Mouse (Mus musculus): ENCODE measurements around the gene Kpnb1.

GRCm38 (mm10) chr11:97132185-97132584 is 55.5 kb downstream of the Kpnb1 start:
- no peak for TF ChIP-seq EP300 (IDR thresholded peaks at IDR 0.05; ENCODE audit: low read depth)
- TF ChIP-seq CTCF (IDR thresholded peaks at IDR 0.05; ENCODE audit: low read depth), result no peak
